19 mouse cellular contexts compared by ENCODE assay signal in genomic region chr10:99575294-99575693, GRCm38 (mm10).
DNase-seq lines count a peak whose midpoint lies in the region; ATAC-seq lines count a peak whose summit lies in the region.
"Had no signal": no experiment of that assay in that cellular context is flagged by ENCODE, and none has a peak within 500 bp of the region (broad histone marks: within the 10 kb centered on the region; RNA-seq: fewer than 3 reads in every experiment).

No protein-coding gene starts in this region.

- H3K4me1 ChIP-seq in limb, embryonic 11.5 days (ENCODE audit: control insufficient read depth, insufficient read depth, low read length): 0 out of 2 replicates have a peak, but pooled peaks cover 4% of the 10 kb centered on the region
- peaks cover 40% of the 10 kb centered on the region for H3K4me1 ChIP-seq in limb, embryonic 10.5 days
- H3K4me1 ChIP-seq in forebrain, embryonic 16.5 days (replicated peaks; ENCODE audit: control insufficient read depth, insufficient read depth, low read length): peaks cover 6% of the 10 kb centered on the region
- peaks cover 5% of the 10 kb centered on the region; the same call in 1 of the 2 replicates for H3K4me1 ChIP-seq in hindbrain, embryonic 16.5 days (ENCODE audit: control insufficient read depth, insufficient read depth, low read depth, low read length)
- no peaks in the 10 kb centered on the region for H3K4me1 ChIP-seq in neural tube, embryonic 15.5 days
- H3K4me1 ChIP-seq: liver, embryonic 12.5 days had no signal

- H3K27ac ChIP-seq in limb, embryonic 11.5 days (replicated peaks; ENCODE audit: low read depth, low read length): no peak overlapping the region
- H3K27ac ChIP-seq in limb, embryonic 10.5 days: no peak overlapping the region
- H3K27ac ChIP-seq in forebrain, embryonic 16.5 days (ENCODE audit: low read length): no peak overlapping the region
- no peak overlapping the region for H3K27ac ChIP-seq in hindbrain, embryonic 16.5 days (ENCODE audit: low read depth, low read length)
- H3K27ac ChIP-seq in neural tube, embryonic 15.5 days (replicated peaks): no peak overlapping the region
- H3K27ac ChIP-seq: heart, embryonic 13.5 days; kidney, postnatal 0 days; liver, embryonic 12.5 days; neural tube, embryonic 12.5 days had no signal

- no peaks in the 10 kb centered on the region for H3K9me3 ChIP-seq in limb, embryonic 11.5 days (ENCODE audit: control insufficient read depth, low read length)
- H3K9me3 ChIP-seq in limb, embryonic 10.5 days (replicated peaks): no peaks in the 10 kb centered on the region
- H3K9me3 ChIP-seq in forebrain, embryonic 16.5 days (ENCODE audit: control insufficient read depth, low read length): no peaks in the 10 kb centered on the region
- no peaks in the 10 kb centered on the region for H3K9me3 ChIP-seq in hindbrain, embryonic 16.5 days (ENCODE audit: control insufficient read depth, low read length)
- no peaks in the 10 kb centered on the region for H3K9me3 ChIP-seq in neural tube, embryonic 15.5 days (replicated peaks)
- H3K9me3 ChIP-seq: heart, embryonic 13.5 days; liver, embryonic 12.5 days; neural tube, embryonic 12.5 days had no signal

- H3K36me3 ChIP-seq in limb, embryonic 11.5 days (ENCODE audit: control insufficient read depth, insufficient read depth, low read length): no peaks in the 10 kb centered on the region
- no peaks in the 10 kb centered on the region for H3K36me3 ChIP-seq in limb, embryonic 10.5 days
- H3K36me3 ChIP-seq in forebrain, embryonic 16.5 days (ENCODE audit: control insufficient read depth, insufficient read depth): no peaks in the 10 kb centered on the region
- H3K36me3 ChIP-seq in hindbrain, embryonic 16.5 days (ENCODE audit: control insufficient read depth, insufficient read depth, low read length): no peaks in the 10 kb centered on the region
- H3K36me3 ChIP-seq in neural tube, embryonic 15.5 days: no peaks in the 10 kb centered on the region
- H3K36me3 ChIP-seq: heart, embryonic 13.5 days; liver, embryonic 12.5 days; neural tube, embryonic 12.5 days had no signal

- no peaks in the 10 kb centered on the region for H3K27me3 ChIP-seq in limb, embryonic 11.5 days (ENCODE audit: control insufficient read depth, insufficient read depth, low read length)
- no peaks in the 10 kb centered on the region for H3K27me3 ChIP-seq in limb, embryonic 10.5 days (ENCODE audit: low read depth, poor library complexity, severe bottlenecking)
- no peaks in the 10 kb centered on the region; the same call in 1 of the 2 replicates for H3K27me3 ChIP-seq in forebrain, embryonic 16.5 days (replicated peaks; ENCODE audit: control insufficient read depth, insufficient read depth, low read length)
- no peaks in the 10 kb centered on the region for H3K27me3 ChIP-seq in hindbrain, embryonic 16.5 days (replicated peaks; ENCODE audit: control insufficient read depth, insufficient read depth, low read length)
- no peaks in the 10 kb centered on the region for H3K27me3 ChIP-seq in neural tube, embryonic 15.5 days (replicated peaks)
- H3K27me3 ChIP-seq: heart, embryonic 13.5 days; liver, embryonic 12.5 days; neural tube, embryonic 12.5 days had no signal

- 79% methylated on average over 7 of the region's 7 CpGs for WGBS in limb, embryonic 11.5 days
- WGBS in limb, embryonic 10.5 days: 85% methylated on average over 7 of the region's 7 CpGs
- WGBS in forebrain, embryonic 16.5 days: 58% methylated on average over 7 of the region's 7 CpGs
- 53% methylated on average over 7 of the region's 7 CpGs for WGBS in hindbrain, embryonic 16.5 days
- 65% methylated on average over 7 of the region's 7 CpGs for WGBS in neural tube, embryonic 15.5 days

- H3K9ac ChIP-seq in limb, embryonic 11.5 days (ENCODE audit: low read length): no peak overlapping the region
- no peak overlapping the region for H3K9ac ChIP-seq in forebrain, embryonic 16.5 days (replicated peaks; ENCODE audit: low read depth, low read length)
- no peak overlapping the region for H3K9ac ChIP-seq in hindbrain, embryonic 16.5 days (ENCODE audit: low read depth, low read length)
- no peak overlapping the region for H3K9ac ChIP-seq in neural tube, embryonic 15.5 days (replicated peaks)
- H3K9ac ChIP-seq: heart, embryonic 13.5 days; liver, embryonic 12.5 days; lung, embryonic 14.5 days; neural tube, embryonic 12.5 days had no signal

- H3K4me2 ChIP-seq in limb, embryonic 11.5 days (ENCODE audit: low read depth, severe bottlenecking): no peak overlapping the region
- H3K4me2 ChIP-seq in forebrain, embryonic 16.5 days (ENCODE audit: low read length): no peak overlapping the region
- no peak overlapping the region for H3K4me2 ChIP-seq in hindbrain, embryonic 16.5 days (ENCODE audit: low read length)
- H3K4me2 ChIP-seq in neural tube, embryonic 15.5 days: no peak overlapping the region
- H3K4me2 ChIP-seq: heart, embryonic 13.5 days; liver, embryonic 12.5 days; lung, embryonic 14.5 days; neural tube, embryonic 12.5 days had no signal

- peak; percentile 5 for DNase-seq in limb, embryonic 11.5 days (ENCODE audit: low spot score)
- DNase-seq in limb, embryonic 10.5 days (ENCODE audit: low spot score): no peak
- no peak for DNase-seq in right cerebral cortex, postnatal 14 days
- no peak for DNase-seq in adipocyte (ENCODE audit: low spot score)
- DNase-seq: adrenal gland, adult 2 months; cerebellum, adult 11 months; heart, postnatal 36 days; left cerebral cortex, postnatal 4 days; lung, embryonic 14.5 days; lung, postnatal 4 days; thymus, postnatal 4 days had no signal

- ATAC-seq in limb, embryonic 11.5 days (ENCODE audit: insufficient number of reproducible peaks, low FRiP score, low TSS enrichment, low read depth): no peak
- ATAC-seq in forebrain, embryonic 16.5 days: 0 out of 2 replicates have a peak, but pooled peaks have one; percentile 22
- peak; percentile 74; the same call in 1 of the 2 replicates for ATAC-seq in hindbrain, embryonic 16.5 days
- peak; percentile 66; the same call in 1 of the 2 replicates for ATAC-seq in neural tube, embryonic 15.5 days (ENCODE audit: low FRiP score)
- ATAC-seq: intestine, embryonic 16.5 days; liver, embryonic 12.5 days had no signal

- no peak overlapping the region for H3K4me3 ChIP-seq in limb, embryonic 11.5 days (ENCODE audit: low read depth, low read length)
- H3K4me3 ChIP-seq in limb, embryonic 10.5 days: no peak overlapping the region
- no peak overlapping the region for H3K4me3 ChIP-seq in forebrain, embryonic 16.5 days (replicated peaks; ENCODE audit: low read length)
- no peak overlapping the region for H3K4me3 ChIP-seq in hindbrain, embryonic 16.5 days (ENCODE audit: low read length)
- no peak overlapping the region for H3K4me3 ChIP-seq in neural tube, embryonic 15.5 days (replicated peaks)
- H3K4me3 ChIP-seq: heart, embryonic 13.5 days; liver, embryonic 12.5 days; neural tube, embryonic 12.5 days had no signal
